In genomic region chr2:25402972-25403601, GRCm38 (mm10) we compare ENCODE assay signal across 8 mouse cellular contexts. TPM values are rescaled to one million over a fixed set of nuclear protein-coding genes. Genes with fewer than 3 reads are reported as not detected.
DNase-seq lines count a peak whose midpoint lies in the region; ATAC-seq and TF ChIP-seq lines count a peak whose summit lies in the region.

No protein-coding gene starts in this region.

- H3K4me1 ChIP-seq in forebrain, embryonic 12.5 days = peaks cover 27% of the 10 kb centered on the region
- H3K4me1 ChIP-seq in heart, postnatal 0 days (ENCODE audit: control insufficient read depth, insufficient read depth) = no peaks in the 10 kb centered on the region
- no peaks in the 10 kb centered on the region for H3K4me1 ChIP-seq in liver, adult 2 months (ENCODE audit: control insufficient read depth, insufficient read depth, low read length)
- H3K4me1 ChIP-seq in neural tube, embryonic 11.5 days (ENCODE audit: control insufficient read depth, insufficient read depth, low read length) = peaks cover 2% of the 10 kb centered on the region; the same call in 1 of the 2 replicates

- H3K36me3 ChIP-seq in forebrain, embryonic 12.5 days (replicated peaks) = peaks cover 13% of the 10 kb centered on the region
- H3K36me3 ChIP-seq in heart, postnatal 0 days (replicated peaks; ENCODE audit: control insufficient read depth, insufficient read depth, low read length) = no peaks in the 10 kb centered on the region
- no peaks in the 10 kb centered on the region for H3K36me3 ChIP-seq in liver, adult 2 months (ENCODE audit: control insufficient read depth, insufficient read depth, low read length)
- no peaks in the 10 kb centered on the region for H3K36me3 ChIP-seq in neural tube, embryonic 11.5 days (ENCODE audit: control insufficient read depth, insufficient read depth, low read length)

- DNase-seq in 3134 (ENCODE audit: extremely low read depth, insufficient read length, low spot score) = peak; percentile 84
- peak; percentile 84 to 86 for DNase-seq in adrenal gland, postnatal 36 days
- no peak for DNase-seq in heart, postnatal 0 days (ENCODE audit: low spot score)
- DNase-seq in kidney, postnatal 25 days = peak; percentile 75 to 83
- no peak for DNase-seq in liver, adult 2 months (ENCODE audit: extremely low read depth, low read depth, low spot score)
- peak; percentile 71 for DNase-seq in neural tube, embryonic 11.5 days (ENCODE audit: low spot score)
- DNase-seq in thymus, postnatal 14 days = peak; percentile 55

- WGBS in forebrain, embryonic 12.5 days = under 1% methylated on average over 54 of the region's 54 CpGs
- WGBS in heart, postnatal 0 days = 2% methylated on average over 50 of the region's 54 CpGs
- WGBS in liver, adult 2 months = 4% methylated on average over 52 of the region's 54 CpGs
- 2% methylated on average over 45 of the region's 54 CpGs for WGBS in neural tube, embryonic 11.5 days

- H3K4me2 ChIP-seq in forebrain, embryonic 12.5 days = peak overlapping the region; percentile 76
- H3K4me2 ChIP-seq in heart, postnatal 0 days (ENCODE audit: low read depth, low read length) = peak overlapping the region; percentile 65
- peak overlapping the region; percentile 75 for H3K4me2 ChIP-seq in neural tube, embryonic 11.5 days (ENCODE audit: low read depth)

- peak overlapping the region; percentile 92 for H3K27ac ChIP-seq in forebrain, embryonic 12.5 days
- no peak overlapping the region for H3K27ac ChIP-seq in heart, postnatal 0 days (ENCODE audit: low read depth)
- no peak overlapping the region for H3K27ac ChIP-seq in liver, adult 2 months (replicated peaks; ENCODE audit: insufficient read depth, low read depth, low read length)
- H3K27ac ChIP-seq in neural tube, embryonic 11.5 days (ENCODE audit: low read depth, low read length) = peak overlapping the region; percentile 55

- peak; percentile 82 for ATAC-seq in forebrain, embryonic 12.5 days (ENCODE audit: low FRiP score)
- peak; percentile 47; the same call in 1 of the 2 replicates for ATAC-seq in heart, postnatal 0 days (ENCODE audit: insufficient read depth, low read depth)
- peak; percentile 63 for ATAC-seq in neural tube, embryonic 11.5 days (ENCODE audit: insufficient read depth, low FRiP score, low TSS enrichment)

- peak overlapping the region; percentile 91 for H3K9ac ChIP-seq in forebrain, embryonic 12.5 days
- peak overlapping the region; percentile 52 for H3K9ac ChIP-seq in heart, postnatal 0 days (replicated peaks; ENCODE audit: low read depth, low read length)
- peak overlapping the region; percentile 78 for H3K9ac ChIP-seq in liver, adult 2 months (ENCODE audit: low read depth, low read length)
- peak overlapping the region; percentile 89 for H3K9ac ChIP-seq in neural tube, embryonic 11.5 days (ENCODE audit: low read length)

- no peaks in the 10 kb centered on the region for H3K79me2 ChIP-seq in liver, adult 2 months (ENCODE audit: control insufficient read depth, insufficient read depth, low read length)

- peak overlapping the region; percentile 90 for H3K4me3 ChIP-seq in forebrain, embryonic 12.5 days (replicated peaks)
- peak overlapping the region; percentile 52 for H3K4me3 ChIP-seq in heart, postnatal 0 days (ENCODE audit: low read depth, low read length)
- peak overlapping the region; percentile 74 for H3K4me3 ChIP-seq in liver, adult 2 months (ENCODE audit: insufficient read depth, low read depth, low read length)
- peak overlapping the region; percentile 76 for H3K4me3 ChIP-seq in neural tube, embryonic 11.5 days (ENCODE audit: low read depth, low read length)

- TF ChIP-seq POLR2A in liver, adult 2 months (IDR thresholded peaks at IDR 0.05; ENCODE audit: extremely low read depth, insufficient read depth, low read length) = 0 out of 2 replicates have a peak, but pooled peaks have one; percentile 12

- TF ChIP-seq CTCF in heart, postnatal 0 days (IDR thresholded peaks at IDR 0.05; ENCODE audit: low read depth) = no peak
- TF ChIP-seq CTCF in liver, adult 2 months (IDR thresholded peaks at IDR 0.05; ENCODE audit: low read depth, low read length) = no peak

- no peaks in the 10 kb centered on the region for H3K9me3 ChIP-seq in forebrain, embryonic 12.5 days
- H3K9me3 ChIP-seq in heart, postnatal 0 days (replicated peaks; ENCODE audit: control insufficient read depth, low read length) = no peaks in the 10 kb centered on the region
- no peaks in the 10 kb centered on the region for H3K9me3 ChIP-seq in neural tube, embryonic 11.5 days (ENCODE audit: control insufficient read depth, low read length)

- peaks cover 38% of the 10 kb centered on the region for H3K27me3 ChIP-seq in forebrain, embryonic 12.5 days
- H3K27me3 ChIP-seq in heart, postnatal 0 days (ENCODE audit: control insufficient read depth, insufficient read depth, low read length) = peaks cover 68% of the 10 kb centered on the region
- H3K27me3 ChIP-seq in liver, adult 2 months (ENCODE audit: control insufficient read depth, insufficient read depth, low read length) = peaks cover 6% of the 10 kb centered on the region
- peaks cover 29% of the 10 kb centered on the region for H3K27me3 ChIP-seq in neural tube, embryonic 11.5 days (ENCODE audit: control insufficient read depth, insufficient read depth, low read length)

- no peak for TF ChIP-seq EP300 in heart, postnatal 0 days (IDR thresholded peaks at IDR 0.05; ENCODE audit: low read depth)

RNA-seq across cellular contexts. Expression of gene Npdc1, which starts 3.9 kb away (rescaled TPM):
- total RNA-seq in adrenal gland, postnatal 36 days (2021) = 100 to 1,000 TPM; 117 to 140 TPM
- polyA plus RNA-seq in forebrain, embryonic 12.5 days (2016; fragmentation: Nextera tagmentation; extraction: Ambion mirVana) = 192 and 198 TPM in 2 replicates
- total RNA-seq in heart, postnatal 0 days (2014; rRNA removed; ENCODE audit: low replicate concordance) = 43.0 and 49.7 TPM in 2 replicates
- 21.0 and 24.5 TPM in 2 replicates for polyA plus RNA-seq in heart, postnatal 0 days (2015; fragmentation: Nextera tagmentation; extraction: Ambion mirVana)
- 1.7 and 3.6 TPM in 2 replicates for total RNA-seq in liver, adult 2 months (2014; rRNA removed)
- 8.4 and 8.9 TPM in 2 replicates for polyA plus RNA-seq in liver, adult 2 months (2012; rRNA removed)
- 133 TPM in 2 replicates for polyA plus RNA-seq in neural tube, embryonic 11.5 days (2014; fragmentation: Nextera tagmentation; extraction: Ambion mirVana)

RNA-seq across cellular contexts. Expression of gene Entpd2, which starts 7.4 kb away (rescaled TPM):
- total RNA-seq in adrenal gland, postnatal 36 days (2021) = 1 to 10 TPM; 5.0 to 7.8 TPM
- polyA plus RNA-seq in forebrain, embryonic 12.5 days (2016; fragmentation: Nextera tagmentation; extraction: Ambion mirVana) = 0.22 TPM in 1 of 2 replicates, not detected in the other
- total RNA-seq in heart, postnatal 0 days (2014; rRNA removed; ENCODE audit: low replicate concordance) = 7.9 and 44.8 TPM in 2 replicates
- polyA plus RNA-seq in heart, postnatal 0 days (2015; fragmentation: Nextera tagmentation; extraction: Ambion mirVana) = 3.5 and 4.2 TPM in 2 replicates
- total RNA-seq in liver, adult 2 months (2014; rRNA removed) = 0.87 and 0.92 TPM in 2 replicates
- polyA plus RNA-seq in liver, adult 2 months (2012; rRNA removed) = 5.6 and 9.7 TPM in 2 replicates
- polyA plus RNA-seq in neural tube, embryonic 11.5 days (2014; fragmentation: Nextera tagmentation; extraction: Ambion mirVana) = 0.12 TPM in 1 of 2 replicates, not detected in the other

RNA-seq across cellular contexts. Expression of gene Fut7, which starts 20.0 kb away (rescaled TPM):
- not detected for total RNA-seq in adrenal gland, postnatal 36 days (2021)
- polyA plus RNA-seq in forebrain, embryonic 12.5 days (2016; fragmentation: Nextera tagmentation; extraction: Ambion mirVana) = 0.14 TPM in 1 of 2 replicates, not detected in the other
- total RNA-seq in heart, postnatal 0 days (2014; rRNA removed; ENCODE audit: low replicate concordance) = not detected in 2 replicates
- polyA plus RNA-seq in heart, postnatal 0 days (2015; fragmentation: Nextera tagmentation; extraction: Ambion mirVana) = not detected in 2 replicates
- total RNA-seq in liver, adult 2 months (2014; rRNA removed) = 0.13 TPM in 1 of 2 replicates, not detected in the other
- polyA plus RNA-seq in liver, adult 2 months (2012; rRNA removed) = 0.07 and 0.21 TPM in 2 replicates
- 0.11 TPM in 1 of 2 replicates, not detected in the other for polyA plus RNA-seq in neural tube, embryonic 11.5 days (2014; fragmentation: Nextera tagmentation; extraction: Ambion mirVana)

RNA-seq across cellular contexts. Expression of gene Abca2, which starts 25.4 kb away (rescaled TPM):
- total RNA-seq in adrenal gland, postnatal 36 days (2021) = 10 to 100 TPM; 29.7 to 36.4 TPM
- 10.9 and 12.5 TPM in 2 replicates for polyA plus RNA-seq in forebrain, embryonic 12.5 days (2016; fragmentation: Nextera tagmentation; extraction: Ambion mirVana)
- total RNA-seq in heart, postnatal 0 days (2014; rRNA removed; ENCODE audit: low replicate concordance) = 27.6 and 32.0 TPM in 2 replicates
- polyA plus RNA-seq in heart, postnatal 0 days (2015; fragmentation: Nextera tagmentation; extraction: Ambion mirVana) = 2.4 and 3.6 TPM in 2 replicates
- total RNA-seq in liver, adult 2 months (2014; rRNA removed) = 11.1 and 13.4 TPM in 2 replicates
- polyA plus RNA-seq in liver, adult 2 months (2012; rRNA removed) = 40.9 and 48.7 TPM in 2 replicates
- 5.0 and 5.6 TPM in 2 replicates for polyA plus RNA-seq in neural tube, embryonic 11.5 days (2014; fragmentation: Nextera tagmentation; extraction: Ambion mirVana)

RNA-seq across cellular contexts. Expression of gene Sapcd2, which starts 31.0 kb away (rescaled TPM):
- under 1 TPM; 0.43 to 0.95 TPM for total RNA-seq in adrenal gland, postnatal 36 days (2021)
- polyA plus RNA-seq in forebrain, embryonic 12.5 days (2016; fragmentation: Nextera tagmentation; extraction: Ambion mirVana) = 60.8 and 67.8 TPM in 2 replicates
- 14.0 and 26.1 TPM in 2 replicates for total RNA-seq in heart, postnatal 0 days (2014; rRNA removed; ENCODE audit: low replicate concordance)
- 5.6 and 6.4 TPM in 2 replicates for polyA plus RNA-seq in heart, postnatal 0 days (2015; fragmentation: Nextera tagmentation; extraction: Ambion mirVana)
- total RNA-seq in liver, adult 2 months (2014; rRNA removed) = 0.47 TPM in 1 of 2 replicates, not detected in the other
- not detected in 2 replicates for polyA plus RNA-seq in liver, adult 2 months (2012; rRNA removed)
- polyA plus RNA-seq in neural tube, embryonic 11.5 days (2014; fragmentation: Nextera tagmentation; extraction: Ambion mirVana) = 49.2 and 53.7 TPM in 2 replicates

Comparison
In these comparisons a context has a peak if more than half of its experiments do, and no peak if none do; other contexts are left out.
1. DNase-seq: peak in 3134 (single experiment), adrenal gland, postnatal 36 days (2 of 2), kidney, postnatal 25 days (2 of 2), neural tube, embryonic 11.5 days (single experiment) and thymus, postnatal 14 days (single experiment); none in heart, postnatal 0 days (single experiment) and liver, adult 2 months (single experiment).
2. H3K27ac ChIP-seq: peak in forebrain, embryonic 12.5 days (single experiment) and neural tube, embryonic 11.5 days (single experiment); none in heart, postnatal 0 days (single experiment) and liver, adult 2 months (single experiment).
3. Peak in every context shown above with its lines, with median percentiles within 50 percentile points of each other: ATAC-seq, H3K4me2 ChIP-seq, H3K4me3 ChIP-seq and H3K9ac ChIP-seq.